Mouse (Mus musculus): ENCODE data around the gene Cacna1d. TPM values are rescaled to one million over a fixed set of nuclear protein-coding genes. Genes with fewer than 3 reads are reported as not detected.

Cacna1d gene
- polyA plus RNA-seq, 1 experiment from 2014 or later = 13.5 TPM

- Histone ChIP-seq H3K36me3 (replicated peaks; ENCODE audit: control insufficient read depth, insufficient read depth) (no peaks in the 10 kb centered on the region), H3K4me2 (replicated peaks) (no peak overlapping the region), H3K9ac (no peak overlapping the region), H3K27ac (no peak overlapping the region), H3K4me3 (replicated peaks; ENCODE audit: low read length) (no peak overlapping the region), H3K9me3 (ENCODE audit: control insufficient read depth, low read length) (no peaks in the 10 kb centered on the region), H3K27me3 (ENCODE audit: control insufficient read depth, insufficient read depth, low read length) (no peaks in the 10 kb centered on the region), H3K4me1 (replicated peaks; ENCODE audit: control insufficient read depth, insufficient read depth, low read length) (no peaks in the 10 kb centered on the region)
- ATAC-seq (ENCODE audit: low FRiP score) = no peak
- no peak for DNase-seq (ENCODE audit: low spot score)
- 77% methylated on average over 10 of the region's 10 CpGs for WGBS
Measured at GRCm38 (mm10) chr14:30284446-30284845, 206.8 kb downstream of the Cacna1d start.

GRCm38 (mm10) chr14:30284022-30284421 lies 207.2 kb downstream of the Cacna1d start:
- WGBS = 82% methylated on average over 10 of the region's 10 CpGs
- ATAC-seq (ENCODE audit: low FRiP score) (no peak), DNase-seq (ENCODE audit: low spot score) (no peak)
- H3K9me3 ChIP-seq (ENCODE audit: control insufficient read depth, low read length) = no peaks in the 10 kb centered on the region
- H3K27me3 ChIP-seq (ENCODE audit: control insufficient read depth, insufficient read depth, low read length) = no peaks in the 10 kb centered on the region
- no peaks in the 10 kb centered on the region for H3K36me3 ChIP-seq (replicated peaks; ENCODE audit: control insufficient read depth, insufficient read depth)
- H3K9ac ChIP-seq = no peak overlapping the region
- H3K4me1 ChIP-seq (replicated peaks; ENCODE audit: control insufficient read depth, insufficient read depth, low read length) = no peaks in the 10 kb centered on the region
- H3K4me3 ChIP-seq (replicated peaks; ENCODE audit: low read length) = no peak overlapping the region
- no peak overlapping the region for H3K27ac ChIP-seq
- no peak overlapping the region for H3K4me2 ChIP-seq (replicated peaks)

- Histone ChIP-seq H3K4me3 (replicated peaks; ENCODE audit: low read length) (no peak overlapping the region), H3K9me3 (ENCODE audit: control insufficient read depth, low read length) (no peaks in the 10 kb centered on the region), H3K36me3 (replicated peaks; ENCODE audit: control insufficient read depth, insufficient read depth) (no peaks in the 10 kb centered on the region), H3K9ac (no peak overlapping the region), H3K4me1 (replicated peaks; ENCODE audit: control insufficient read depth, insufficient read depth, low read length) (no peaks in the 10 kb centered on the region), H3K27me3 (ENCODE audit: control insufficient read depth, insufficient read depth, low read length) (no peaks in the 10 kb centered on the region), H3K27ac (no peak overlapping the region), H3K4me2 (replicated peaks) (no peak overlapping the region)
- 84% methylated on average over 9 of the region's 9 CpGs for WGBS
- ATAC-seq (ENCODE audit: low FRiP score) (no peak), DNase-seq (ENCODE audit: low spot score) (no peak)
Measured at GRCm38 (mm10) chr14:30275572-30275971, 215.7 kb downstream of the Cacna1d start.

GRCm38 (mm10) chr14:30272976-30273375 lies 218.3 kb downstream of the Cacna1d start:
- no peak overlapping the region for H3K4me3 ChIP-seq (replicated peaks; ENCODE audit: low read length)
- no peak overlapping the region for H3K27ac ChIP-seq
- no peaks in the 10 kb centered on the region for H3K9me3 ChIP-seq (ENCODE audit: control insufficient read depth, low read length)
- H3K9ac ChIP-seq = no peak overlapping the region
- no peaks in the 10 kb centered on the region for H3K27me3 ChIP-seq (ENCODE audit: control insufficient read depth, insufficient read depth, low read length)
- H3K4me1 ChIP-seq (replicated peaks; ENCODE audit: control insufficient read depth, insufficient read depth, low read length) = no peaks in the 10 kb centered on the region
- H3K36me3 ChIP-seq (replicated peaks; ENCODE audit: control insufficient read depth, insufficient read depth) = no peaks in the 10 kb centered on the region
- DNase-seq (ENCODE audit: low spot score) (no peak), ATAC-seq (ENCODE audit: low FRiP score) (no peak)
- WGBS = 78% methylated on average over 4 of the region's 4 CpGs
- H3K4me2 ChIP-seq (replicated peaks) = no peak overlapping the region

GRCm38 (mm10) chr14:30272523-30272922 lies 218.7 kb downstream of the Cacna1d start:
- WGBS = 75% methylated on average over 5 of the region's 5 CpGs
- Histone ChIP-seq H3K9me3 (ENCODE audit: control insufficient read depth, low read length) (no peaks in the 10 kb centered on the region), H3K9ac (no peak overlapping the region), H3K4me1 (replicated peaks; ENCODE audit: control insufficient read depth, insufficient read depth, low read length) (no peaks in the 10 kb centered on the region), H3K36me3 (replicated peaks; ENCODE audit: control insufficient read depth, insufficient read depth) (no peaks in the 10 kb centered on the region), H3K27ac (no peak overlapping the region), H3K27me3 (ENCODE audit: control insufficient read depth, insufficient read depth, low read length) (no peaks in the 10 kb centered on the region), H3K4me2 (replicated peaks) (no peak overlapping the region), H3K4me3 (replicated peaks; ENCODE audit: low read length) (no peak overlapping the region)
- no peak for DNase-seq (ENCODE audit: low spot score)
- ATAC-seq (ENCODE audit: low FRiP score) = no peak

- Histone ChIP-seq H3K9me3 (ENCODE audit: control insufficient read depth, low read length) (no peaks in the 10 kb centered on the region), H3K27me3 (ENCODE audit: control insufficient read depth, insufficient read depth, low read length) (no peaks in the 10 kb centered on the region), H3K4me3 (replicated peaks; ENCODE audit: low read length) (no peak overlapping the region), H3K9ac (no peak overlapping the region), H3K4me1 (replicated peaks; ENCODE audit: control insufficient read depth, insufficient read depth, low read length) (no peaks in the 10 kb centered on the region), H3K27ac (no peak overlapping the region), H3K36me3 (replicated peaks; ENCODE audit: control insufficient read depth, insufficient read depth) (no peaks in the 10 kb centered on the region), H3K4me2 (replicated peaks) (no peak overlapping the region)
- whole genome bisulfite sequencing = 85% methylated on average over 8 of the region's 8 CpGs
- DNase-seq (ENCODE audit: low spot score) = no peak
- no peak for ATAC-seq (ENCODE audit: low FRiP score)
Measured at GRCm38 (mm10) chr14:30271856-30272255, 219.4 kb downstream of the Cacna1d start.

- no peak overlapping the region for H3K27ac ChIP-seq
- no peaks in the 10 kb centered on the region for H3K27me3 ChIP-seq (ENCODE audit: control insufficient read depth, insufficient read depth, low read length)
- H3K4me3 ChIP-seq (replicated peaks; ENCODE audit: low read length) = no peak overlapping the region
- H3K4me2 ChIP-seq (replicated peaks) = no peak overlapping the region
- 84% methylated on average over 5 of the region's 5 CpGs for WGBS
- H3K36me3 ChIP-seq (replicated peaks; ENCODE audit: control insufficient read depth, insufficient read depth) = no peaks in the 10 kb centered on the region
- H3K4me1 ChIP-seq (replicated peaks; ENCODE audit: control insufficient read depth, insufficient read depth, low read length) = no peaks in the 10 kb centered on the region
- DNase-seq (ENCODE audit: low spot score) (no peak), ATAC-seq (ENCODE audit: low FRiP score) (no peak)
- H3K9ac ChIP-seq = no peak overlapping the region
- no peaks in the 10 kb centered on the region for H3K9me3 ChIP-seq (ENCODE audit: control insufficient read depth, low read length)
Measured at GRCm38 (mm10) chr14:30270350-30270749, 220.9 kb downstream of the Cacna1d start.

GRCm38 (mm10) chr14:30265728-30266127 lies 225.5 kb downstream of the Cacna1d start:
- Histone ChIP-seq H3K27me3 (ENCODE audit: control insufficient read depth, insufficient read depth, low read length) (no peaks in the 10 kb centered on the region), H3K4me3 (replicated peaks; ENCODE audit: low read length) (no peak overlapping the region), H3K4me1 (replicated peaks; ENCODE audit: control insufficient read depth, insufficient read depth, low read length) (no peaks in the 10 kb centered on the region), H3K4me2 (replicated peaks) (no peak overlapping the region), H3K27ac (no peak overlapping the region), H3K9me3 (ENCODE audit: control insufficient read depth, low read length) (no peaks in the 10 kb centered on the region), H3K9ac (no peak overlapping the region), H3K36me3 (replicated peaks; ENCODE audit: control insufficient read depth, insufficient read depth) (no peaks in the 10 kb centered on the region)
- DNase-seq (ENCODE audit: low spot score) (no peak), ATAC-seq (ENCODE audit: low FRiP score) (no peak)
- WGBS = 74% methylated on average over 9 of the region's 9 CpGs

GRCm38 (mm10) chr14:30261561-30262251 lies 229.5 kb downstream of the Cacna1d start:
- ATAC-seq (ENCODE audit: low FRiP score) (no peak), DNase-seq (ENCODE audit: low spot score) (no peak)
- Histone ChIP-seq H3K4me2 (replicated peaks) (no peak overlapping the region), H3K36me3 (replicated peaks; ENCODE audit: control insufficient read depth, insufficient read depth) (no peaks in the 10 kb centered on the region), H3K27ac (no peak overlapping the region), H3K4me1 (replicated peaks; ENCODE audit: control insufficient read depth, insufficient read depth, low read length) (peaks cover 15% of the 10 kb centered on the region), H3K9ac (no peak overlapping the region), H3K4me3 (replicated peaks; ENCODE audit: low read length) (no peak overlapping the region), H3K9me3 (ENCODE audit: control insufficient read depth, low read length) (no peaks in the 10 kb centered on the region), H3K27me3 (ENCODE audit: control insufficient read depth, insufficient read depth, low read length) (no peaks in the 10 kb centered on the region)
- WGBS = 92% methylated on average over 10 of the region's 10 CpGs

- no peak overlapping the region for H3K4me2 ChIP-seq (replicated peaks)
- DNase-seq (ENCODE audit: low spot score) (no peak), ATAC-seq (ENCODE audit: low FRiP score) (no peak)
- H3K4me3 ChIP-seq (replicated peaks; ENCODE audit: low read length) = no peak overlapping the region
- no peaks in the 10 kb centered on the region for H3K9me3 ChIP-seq (ENCODE audit: control insufficient read depth, low read length)
- H3K4me1 ChIP-seq (replicated peaks; ENCODE audit: control insufficient read depth, insufficient read depth, low read length) = peaks cover 24% of the 10 kb centered on the region
- no peak overlapping the region for H3K9ac ChIP-seq
- H3K27me3 ChIP-seq (ENCODE audit: control insufficient read depth, insufficient read depth, low read length) = no peaks in the 10 kb centered on the region
- H3K27ac ChIP-seq = no peak overlapping the region
- H3K36me3 ChIP-seq (replicated peaks; ENCODE audit: control insufficient read depth, insufficient read depth) = no peaks in the 10 kb centered on the region
- WGBS = 75% methylated on average over 4 of the region's 4 CpGs
Measured at GRCm38 (mm10) chr14:30257626-30258025, 233.6 kb downstream of the Cacna1d start.

Measured in hindbrain, embryonic 14.5 days (tissue).